Mouse (Mus musculus) myocyte (in vitro differentiated cells): ENCODE measurements around the gene Krt77. TPM values are rescaled to one million over a fixed set of nuclear protein-coding genes. Genes with fewer than 3 reads are reported as not detected.

Source experiments
- H3K27me3 ChIP-seq: one replicate; pipeline ENCODE4 v1.6.1; 2011; ENCODE audit not compliant: control insufficient read depth, insufficient read depth, insufficient read length
- H3K36me3 ChIP-seq: one replicate; pipeline ENCODE4 v1.6.1; 2011; ENCODE audit not compliant: control insufficient read depth, insufficient read depth
- H3K4me2 ChIP-seq: one replicate; pipeline ENCODE4 v1.6.1; 2011; ENCODE audit warnings: low read depth, control low read depth
- H3K4me3 ChIP-seq: one replicate; pipeline ENCODE4 v1.5.1; 2011; ENCODE audit warnings: mild to moderate bottlenecking, control low read depth, moderate library complexity
- H3K79me2 ChIP-seq: one replicate; pipeline ENCODE4 v1.6.1; 2011; ENCODE audit not compliant: control insufficient read depth, insufficient read depth
- H3ac ChIP-seq: one replicate; pipeline ENCODE4 v1.6.1; 2011; ENCODE audit not compliant: control insufficient read depth, insufficient read length
- CEBPB ChIP-seq: IDR thresholded peaks from 2 replicates; pipeline ENCODE4 v1.6.1; 2011; ENCODE audit warnings: mild to moderate bottlenecking, moderate library complexity; ENCODE audit not compliant: poor library complexity, insufficient read depth, severe bottlenecking
- E2F4 ChIP-seq: IDR thresholded peaks from one replicate; pipeline ENCODE4 v1.6.1; 2011; ENCODE audit warnings: mild to moderate bottlenecking, control low read depth, moderate library complexity; ENCODE audit not compliant: insufficient read depth
- MAX ChIP-seq: IDR thresholded peaks from one replicate; pipeline ENCODE4 v1.6.1; 2011; ENCODE audit warnings: low read depth, mild to moderate bottlenecking, control low read depth
- MYOD1 ChIP-seq, 3 experiments: IDR thresholded peaks; one replicate each; pipeline ENCODE4 v1.6.1; 2011; ENCODE audit warnings: control low read depth in 2 of 3, low read depth in 2 of 3, mild to moderate bottlenecking in 2 of 3, moderate library complexity in 1 of 3; ENCODE audit not compliant: insufficient read length in 2 of 3, control insufficient read depth in 1 of 3
- MYOG ChIP-seq, 3 experiments: IDR thresholded peaks; one replicate each; pipeline ENCODE4 v1.6.1; 2011; ENCODE audit warnings: control low read depth in 2 of 3, low read depth in 2 of 3, mild to moderate bottlenecking in 2 of 3; ENCODE audit not compliant: insufficient read length in 2 of 3, control insufficient read depth in 1 of 3, insufficient read depth in 1 of 3
- POLR2A ChIP-seq: IDR thresholded peaks from one replicate; pipeline ENCODE4 v1.6.1; 2011; ENCODE audit warnings: low read depth, mild to moderate bottlenecking, control low read depth, moderate library complexity; ENCODE audit not compliant: insufficient read length
- POLR2AphosphoS2 ChIP-seq: IDR thresholded peaks from one replicate; pipeline ENCODE4 v1.6.1; 2011; ENCODE audit warnings: low read depth, control low read depth; ENCODE audit not compliant: insufficient read length
- REST ChIP-seq: IDR thresholded peaks from one replicate; pipeline ENCODE4 v1.6.1; 2011; ENCODE audit warnings: mild to moderate bottlenecking, control low read depth, moderate library complexity; ENCODE audit not compliant: insufficient read depth, insufficient read length
- SRF ChIP-seq: IDR thresholded peaks from one replicate; pipeline ENCODE4 v1.6.1; 2011; ENCODE audit warnings: low read depth; ENCODE audit not compliant: control insufficient read depth, insufficient read length
- TCF12 ChIP-seq: IDR thresholded peaks from one replicate; pipeline ENCODE4 v1.6.1; 2011; ENCODE audit warnings: mild to moderate bottlenecking, control low read depth; ENCODE audit not compliant: poor library complexity, insufficient read depth, severe bottlenecking
- TCF3 ChIP-seq: IDR thresholded peaks from one replicate; pipeline ENCODE4 v1.6.1; 2011; ENCODE audit warnings: low read depth, control low read depth; ENCODE audit not compliant: insufficient read length
- USF1 ChIP-seq: IDR thresholded peaks from one replicate; pipeline ENCODE4 v1.6.1; 2011; ENCODE audit warnings: low read depth, mild to moderate bottlenecking, control low read depth, moderate library complexity
- polyA plus RNA-seq: library from polyadenylated mRNA; unstranded; fragments of >200 nt; fragmentation: generic; extraction: Trizol; gene quantifications from one replicate; pipeline ENCODE4 v1.2.1, GENCODE M21; 2012; ENCODE audit warnings: missing spikeins

Gene Krt77
- not detected for polyA plus RNA-seq

DNA sequence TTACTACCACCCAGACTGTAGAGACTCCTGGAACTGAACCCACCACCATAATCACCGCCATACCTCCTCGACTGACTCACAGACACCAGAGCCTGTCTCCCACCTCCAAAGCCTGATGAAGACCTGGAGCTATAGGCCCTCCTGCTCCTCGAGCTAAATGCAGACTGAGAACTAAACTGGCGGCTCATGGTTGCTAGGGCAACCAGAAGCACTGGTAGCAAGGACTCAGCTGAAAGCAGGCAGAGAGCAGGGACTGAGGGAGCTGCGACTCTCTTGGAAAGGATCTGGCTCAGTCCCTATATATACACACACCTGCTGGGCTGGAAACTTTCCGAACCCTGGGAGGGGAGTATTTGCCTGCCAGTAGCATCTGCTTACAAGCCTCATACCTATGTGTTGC, at the start of gene Krt77:
Gene Krt77 (minus strand): TSS at position 275 of the 400 bp plus-strand sequence.
- Histone ChIP-seq H3ac (no peak within 1 kb of the TSS), H3K4me3 (no peak within 1 kb of the TSS), H3K79me2 (no peaks in the 10 kb centered on the region), H3K27me3 (peaks cover 79% of the 10 kb centered on the region), H3K4me2 (no peak within 1 kb of the TSS), H3K36me3 (no peaks in the 10 kb centered on the region)
- TF ChIP-seq USF1 (no peak), CEBPB (no peak), MAX (no peak), TCF12 (no peak), TCF3 (no peak), POLR2A (no peak), E2F4 (no peak), MYOD1 (IDR thresholded peaks at IDR 0.05; ENCODE audit: control insufficient read depth in 1 of 3, insufficient read length in 2 of 3, low read depth in 2 of 3) (no peak), POLR2AphosphoS2 (no peak), REST (no peak)

DNA sequence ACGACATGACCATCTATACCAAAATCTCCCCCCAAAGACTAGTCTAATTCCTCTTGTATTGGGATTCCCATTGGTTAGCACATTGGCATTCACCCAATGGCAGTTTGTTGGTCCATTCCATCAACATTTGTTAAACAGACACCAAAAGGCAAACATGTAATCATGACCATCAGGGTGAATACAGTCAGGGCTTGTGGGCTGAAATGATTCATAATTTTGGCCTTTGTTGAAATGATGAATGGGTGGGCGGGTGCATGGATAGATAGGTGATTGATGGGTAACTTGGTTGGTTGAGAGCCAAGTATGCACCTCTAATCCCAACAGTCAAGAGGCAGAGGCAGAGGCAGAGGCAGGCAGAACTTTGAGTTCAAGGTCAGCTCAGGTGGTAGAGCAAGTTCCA, 46.6 kb upstream of the Krt77 start:
- Histone ChIP-seq H3K79me2 (no peaks in the 10 kb centered on the region), H3K27me3 (peaks cover 36% of the 10 kb centered on the region), H3K4me2 (no peak overlapping the region), H3K36me3 (no peaks in the 10 kb centered on the region), H3K4me3 (no peak overlapping the region), H3ac (no peak overlapping the region)
- TF ChIP-seq USF1, result no peak
- TF ChIP-seq POLR2A, result no peak
- TF ChIP-seq TCF12, result no peak
- no peak for TF ChIP-seq TCF3
- TF ChIP-seq MYOG (IDR thresholded peaks at IDR 0.05; ENCODE audit: control insufficient read depth in 1 of 3, insufficient read depth in 1 of 3, insufficient read length in 2 of 3, low read depth in 2 of 3), result no peak
- no peak for TF ChIP-seq MAX
- no peak for TF ChIP-seq E2F4
- no peak for TF ChIP-seq REST
- TF ChIP-seq POLR2AphosphoS2, result no peak
- no peak for TF ChIP-seq CEBPB
- TF ChIP-seq MYOD1 (IDR thresholded peaks at IDR 0.05; ENCODE audit: control insufficient read depth in 1 of 3, insufficient read length in 2 of 3, low read depth in 2 of 3), result no peak
- no peak for TF ChIP-seq SRF

- H3K4me2 ChIP-seq, result no peak overlapping the region
- H3K36me3 ChIP-seq, result no peaks in the 10 kb centered on the region
- H3K79me2 ChIP-seq, result no peaks in the 10 kb centered on the region
- H3K4me3 ChIP-seq, result no peak overlapping the region
- TF ChIP-seq USF1, result peak; percentile 7
- TF ChIP-seq POLR2A, result no peak
- peaks cover 44% of the 10 kb centered on the region for H3K27me3 ChIP-seq
- H3ac ChIP-seq, result no peak overlapping the region
Observed at GRCm38 (mm10) chr15:101904849-101905248, 35.3 kb upstream of the Krt77 start.

DNA sequence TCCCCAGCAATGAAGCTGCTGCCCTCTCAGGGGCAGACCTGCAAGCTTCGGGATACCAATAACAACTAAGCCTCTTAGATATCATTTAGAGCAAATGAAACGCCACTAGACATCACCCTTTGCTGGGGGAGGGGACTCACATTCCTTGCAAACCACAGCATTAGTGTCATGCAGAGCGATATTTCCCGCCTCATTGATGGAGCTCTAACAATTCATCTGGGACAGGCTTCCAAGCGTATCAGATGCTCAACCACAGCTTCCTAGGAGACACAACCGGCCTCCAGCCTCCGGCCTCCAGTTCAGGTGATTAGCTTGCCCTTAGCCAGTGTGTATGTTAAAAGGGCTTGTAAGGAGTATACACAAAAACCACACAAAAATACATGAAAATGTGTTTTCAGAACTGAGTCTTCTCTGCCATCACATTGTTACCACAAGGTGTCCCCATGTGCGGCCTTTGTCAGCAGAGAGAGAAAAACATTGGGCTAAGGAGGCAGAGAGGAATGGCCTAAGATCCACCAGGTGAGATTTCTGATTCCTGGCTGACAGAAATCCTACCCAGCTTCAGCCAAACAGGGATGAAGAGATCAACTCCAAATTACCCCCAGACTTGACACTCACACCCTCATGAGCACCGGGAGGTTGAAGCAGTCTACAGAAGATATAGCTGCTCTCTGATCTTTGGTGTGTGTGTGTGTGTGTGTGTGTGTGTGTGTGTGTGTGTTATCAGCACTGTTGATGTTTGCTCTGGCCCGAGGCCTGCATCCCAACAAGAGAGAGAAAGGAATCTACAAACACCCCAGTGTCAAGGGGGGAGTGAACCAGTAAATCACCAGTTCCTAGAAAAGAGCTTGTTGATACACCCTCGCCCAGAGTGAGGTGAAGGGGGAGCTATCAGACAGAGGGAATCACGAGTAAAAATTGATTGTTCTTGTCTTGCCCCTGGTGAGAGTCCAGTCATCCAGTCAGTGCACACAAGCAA, 33.0 kb upstream of the Krt77 start:
- H3K4me3 ChIP-seq, result no peak overlapping the region
- H3K36me3 ChIP-seq, result no peaks in the 10 kb centered on the region
- peaks cover 52% of the 10 kb centered on the region for H3K27me3 ChIP-seq
- no peak overlapping the region for H3K4me2 ChIP-seq
- H3ac ChIP-seq, result no peak overlapping the region
- H3K79me2 ChIP-seq, result no peaks in the 10 kb centered on the region
- TF ChIP-seq POLR2AphosphoS2 (no peak), TCF12 (no peak), TCF3 (no peak), USF1 (no peak), SRF (no peak), E2F4 (no peak), POLR2A (no peak), CEBPB (no peak), MYOD1 (IDR thresholded peaks at IDR 0.05; ENCODE audit: control insufficient read depth in 1 of 3, insufficient read length in 2 of 3, low read depth in 2 of 3) (no peak), REST (no peak)

DNA sequence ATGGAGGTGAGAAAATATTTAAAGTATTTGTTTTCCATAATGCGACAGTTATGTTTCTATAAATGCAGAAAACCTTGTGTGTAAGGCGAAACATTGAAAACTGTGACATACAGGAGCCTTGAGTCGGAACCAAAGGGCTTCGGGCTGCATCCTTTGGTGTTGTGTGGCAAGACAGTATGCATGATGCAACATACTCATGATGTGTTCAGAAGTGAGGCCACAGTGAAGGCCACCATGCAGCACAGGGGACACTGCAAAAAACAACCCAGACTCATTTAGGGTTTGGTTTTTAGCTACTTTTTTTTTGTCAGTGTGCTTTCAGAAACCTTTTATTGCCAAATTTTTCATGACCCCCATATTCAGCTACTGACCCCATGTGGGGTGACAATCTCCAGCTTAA, 25.7 kb upstream of the Krt77 start:
- Histone ChIP-seq H3ac (no peak overlapping the region), H3K79me2 (no peaks in the 10 kb centered on the region)
- TF ChIP-seq REST, result no peak
- TF ChIP-seq TCF12, result no peak
- no peak for TF ChIP-seq USF1

More for the DNA sequence above, 25.7 kb upstream of the Krt77 start:
- Histone ChIP-seq H3K36me3 (no peaks in the 10 kb centered on the region), H3K4me3 (no peak overlapping the region), H3K27me3 (peaks cover 62% of the 10 kb centered on the region), H3K4me2 (no peak overlapping the region)
